Mouse (Mus musculus) embryonic facial prominence, embryonic 11.5 days (tissue): ENCODE data around the gene Ubxn4. TPM values are rescaled to one million over a fixed set of nuclear protein-coding genes. Genes with fewer than 3 reads are reported as not detected.

Source experiments
- ATAC-seq: fragments of 200-750 bp; cut with Nextera tagmentation; replicated peaks from 2 replicates; pipeline ENCODE4 v1.8.0; 2017; ENCODE audit warnings: low read depth; ENCODE audit not compliant: insufficient number of reproducible peaks, low FRiP score, low TSS enrichment
- DNase-seq: peaks from one replicate; pipeline ENCODE4 v3.0.0-alpha.2; 2015; ENCODE audit warnings: low spot score
- H3K27ac ChIP-seq: fragments of 300-500 bp; sonication (generic); replicated peaks from 2 replicates; pipeline ENCODE4 v1.5.1; 2014; ENCODE audit warnings: mild to moderate bottlenecking, low read depth, low read length, control low read depth
- H3K27me3 ChIP-seq: fragments of 300-500 bp; sonication (generic); 2 replicates; pipeline ENCODE4 v1.6.1; 2014; ENCODE audit warnings: mild to moderate bottlenecking, low read length, moderate library complexity, mixed read lengths; ENCODE audit not compliant: control insufficient read depth, insufficient read depth
- H3K36me3 ChIP-seq: fragments of 300-500 bp; sonication (generic); replicated peaks from 2 replicates; pipeline ENCODE4 v1.6.1; 2014; ENCODE audit warnings: low read depth, mild to moderate bottlenecking, low read length, moderate library complexity, mixed read lengths; ENCODE audit not compliant: control insufficient read depth, insufficient read depth
- H3K4me1 ChIP-seq: fragments of 300-500 bp; sonication (generic); 2 replicates; pipeline ENCODE4 v1.6.1; 2014; ENCODE audit warnings: low read length, mixed read lengths; ENCODE audit not compliant: control insufficient read depth, insufficient read depth
- H3K4me2 ChIP-seq: fragments of 300-500 bp; sonication (generic); 2 replicates; pipeline ENCODE4 v1.6.1; 2014; ENCODE audit warnings: low read depth, mild to moderate bottlenecking, control low read depth, low read length, moderate library complexity
- H3K4me3 ChIP-seq: fragments of 300-500 bp; sonication (generic); 2 replicates; pipeline ENCODE4 v1.5.1; 2014; ENCODE audit warnings: low read depth, low read length, control low read depth
- H3K9ac ChIP-seq: fragments of 300-500 bp; sonication (generic); replicated peaks from 2 replicates; pipeline ENCODE4 v1.6.1; 2014; ENCODE audit warnings: mild to moderate bottlenecking, control low read depth, low read length
- H3K9me3 ChIP-seq: fragments of 300-500 bp; sonication (generic); replicated peaks from 2 replicates; pipeline ENCODE4 v1.6.1; 2016; ENCODE audit warnings: mild to moderate bottlenecking, low read length, inconsistent platforms, mixed read lengths; ENCODE audit not compliant: control insufficient read depth
- WGBS: fragments of 180-500 bp; shearing (Covaris S2); extraction: QIAGEN DNeasy Blood & Tissue Kit; methylation state at CpG from one replicate; pipeline ENCODE4 v1.1.7; 2014; 5-methylcytosine and 5-hydroxymethylcytosine counted together
- polyA plus RNA-seq: library from polyadenylated mRNA; unstranded; fragments of >200 nt; fragmentation: Nextera tagmentation; extraction: Ambion mirVana; gene quantifications from 2 replicates; pipeline ENCODE4 v1.2.1, GENCODE M21; 2014

The Ubxn4 gene
- 58.1 and 59.4 TPM in 2 replicates for polyA plus RNA-seq

DNA sequence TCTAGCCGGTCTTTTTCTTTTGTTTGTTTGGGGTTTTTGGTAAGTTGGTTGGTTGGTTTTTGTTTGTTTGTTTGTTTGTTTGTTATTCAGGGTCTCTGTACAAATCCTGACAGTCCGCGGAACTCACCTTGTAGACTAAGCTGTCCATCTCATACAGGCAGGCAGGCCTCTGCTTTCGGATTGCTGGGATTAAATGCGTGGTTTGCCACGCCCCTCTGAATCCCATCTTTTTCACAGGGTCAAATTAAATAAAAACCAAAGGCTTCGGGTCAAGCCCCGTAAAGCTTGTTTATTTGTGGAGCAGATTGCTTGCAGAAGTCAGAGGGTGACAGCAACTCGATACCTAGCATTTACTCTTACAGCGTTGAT, at the start of gene Ubxn4:
Gene Ubxn4 (plus strand): TSS at position 338 of the 369 bp plus-strand sequence.
- ATAC-seq (peak; percentile 27; the same call in 1 of the 2 replicates), DNase-seq (no peak)
- Histone ChIP-seq H3K36me3 (no peaks in the 10 kb centered on the region), H3K4me1 (no peaks in the 10 kb centered on the region), H3K9ac (peak within 1 kb of the TSS; percentile 79), H3K27me3 (no peaks in the 10 kb centered on the region), H3K9me3 (no peaks in the 10 kb centered on the region), H3K4me3 (peak within 1 kb of the TSS; percentile 78), H3K27ac (peak within 1 kb of the TSS; percentile 70), H3K4me2 (peak within 1 kb of the TSS; percentile 93)
- 9% methylated on average over 10 of the region's 10 CpGs for WGBS

DNA sequence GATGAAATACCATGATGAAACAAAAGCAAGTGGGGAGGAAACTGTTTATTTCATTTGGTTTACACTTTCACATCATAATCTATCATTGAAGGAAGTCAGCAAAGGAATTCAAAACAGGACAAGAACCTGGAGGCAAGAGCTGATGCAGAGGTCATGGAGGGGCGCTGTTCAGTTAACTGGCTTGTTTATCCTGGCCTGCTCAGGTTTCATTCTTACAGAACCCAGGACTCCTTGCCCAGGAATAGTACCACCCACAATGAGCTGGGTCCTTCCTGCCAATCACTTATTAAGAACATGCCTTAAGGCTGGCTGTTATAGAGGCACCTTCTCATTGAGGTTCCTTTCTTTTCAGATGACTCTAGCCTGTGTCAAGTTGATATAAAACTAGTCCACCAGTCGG, 49.8 kb upstream of the Ubxn4 start:
- Histone ChIP-seq H3K4me2 (no peak overlapping the region), H3K4me1 (no peaks in the 10 kb centered on the region), H3K4me3 (no peak overlapping the region), H3K36me3 (no peaks in the 10 kb centered on the region; the same call in 1 of the 2 replicates), H3K27me3 (no peaks in the 10 kb centered on the region), H3K9ac (no peak overlapping the region), H3K27ac (no peak overlapping the region), H3K9me3 (no peaks in the 10 kb centered on the region)
- DNase-seq (peak; percentile 64), ATAC-seq (no peak)
- WGBS: 52% methylated on average over 2 of the region's 2 CpGs

DNA sequence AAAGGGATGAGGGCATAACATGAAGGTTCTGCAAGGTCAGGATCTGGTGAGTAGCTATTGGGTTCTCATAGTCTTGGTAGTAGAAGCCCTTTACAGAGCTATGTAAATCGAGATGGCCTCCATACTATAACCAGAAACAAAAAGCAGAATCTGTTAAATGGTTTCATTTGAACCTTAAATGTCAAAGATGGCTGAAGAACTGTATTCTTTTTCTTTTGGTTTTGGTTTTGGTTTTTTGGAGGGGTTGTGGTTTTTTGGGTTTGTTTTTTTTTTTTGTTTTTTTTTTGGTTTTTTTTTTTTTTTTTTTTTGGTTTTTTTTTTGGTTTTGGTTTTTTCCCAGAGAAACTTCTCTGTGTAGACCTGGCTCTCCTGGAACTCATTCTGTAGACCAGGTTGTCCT, 46.4 kb upstream of the Ubxn4 start:
- DNase-seq (no peak), ATAC-seq (no peak)
- Histone ChIP-seq H3K36me3 (no peaks in the 10 kb centered on the region; the same call in 1 of the 2 replicates), H3K27me3 (no peaks in the 10 kb centered on the region), H3K9ac (no peak overlapping the region), H3K4me1 (no peaks in the 10 kb centered on the region), H3K27ac (no peak overlapping the region), H3K4me2 (no peak overlapping the region), H3K4me3 (no peak overlapping the region), H3K9me3 (no peaks in the 10 kb centered on the region)
- WGBS: 92% methylated on average over 1 of the region's 1 CpGs

DNA sequence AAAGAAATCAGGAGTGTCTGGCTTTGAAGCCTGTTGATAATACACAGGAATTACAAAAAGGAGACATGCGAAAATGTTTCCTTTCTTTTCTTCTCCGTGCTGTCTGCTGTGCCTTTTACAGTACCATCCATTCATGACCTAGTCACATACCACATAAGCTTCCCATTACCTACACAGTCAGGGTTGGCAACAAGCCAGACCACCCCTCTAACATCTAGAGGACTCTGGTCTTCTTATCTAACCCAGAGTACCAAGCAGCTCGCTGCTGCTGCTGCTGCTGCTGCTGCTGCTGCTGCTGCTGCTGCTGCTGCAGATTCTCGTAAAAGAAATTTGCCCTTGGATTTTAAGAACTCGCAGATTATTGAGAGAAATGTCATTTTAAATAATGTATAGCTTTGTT, 30.5 kb upstream of the Ubxn4 start:
- 0 out of 2 replicates have a peak, but pooled peaks have one; percentile 65 for ATAC-seq
- no peak overlapping the region for H3K4me2 ChIP-seq
- H3K27me3 ChIP-seq: no peaks in the 10 kb centered on the region
- no peak overlapping the region for H3K27ac ChIP-seq
- H3K36me3 ChIP-seq: no peaks in the 10 kb centered on the region; the same call in 1 of the 2 replicates
- DNase-seq: peak; percentile 42
- 74% methylated on average over 5 of the region's 5 CpGs for WGBS
- H3K9ac ChIP-seq: no peak overlapping the region
- no peaks in the 10 kb centered on the region for H3K4me1 ChIP-seq
- no peak overlapping the region for H3K4me3 ChIP-seq
- H3K9me3 ChIP-seq: no peaks in the 10 kb centered on the region

DNA sequence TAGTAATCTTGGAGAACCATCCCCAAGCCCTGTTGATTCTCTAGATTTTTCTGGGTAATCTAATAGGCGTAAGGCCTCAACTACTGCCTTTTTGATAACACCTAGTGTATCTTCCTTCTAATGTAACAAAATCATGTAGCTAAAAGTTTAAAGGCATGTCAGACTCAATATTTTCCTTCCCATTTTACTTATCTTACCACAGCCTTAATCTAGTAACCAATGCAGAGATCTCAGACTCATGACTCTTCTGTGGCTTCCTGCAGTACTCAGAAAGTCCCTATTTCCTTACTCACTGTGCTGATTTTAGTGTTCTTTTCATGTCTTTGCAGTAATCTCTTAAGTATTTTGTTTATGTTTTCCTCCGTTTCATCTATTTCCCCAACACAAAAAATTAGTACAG, 21.9 kb upstream of the Ubxn4 start:
- H3K4me3 ChIP-seq: no peak overlapping the region
- no peak overlapping the region for H3K27ac ChIP-seq
- H3K4me2 ChIP-seq: no peak overlapping the region
- no peak for DNase-seq
- no peaks in the 10 kb centered on the region for H3K9me3 ChIP-seq
- WGBS: 93% methylated on average over 2 of the region's 2 CpGs
- H3K4me1 ChIP-seq: no peaks in the 10 kb centered on the region
- no peaks in the 10 kb centered on the region for H3K27me3 ChIP-seq
- no peak overlapping the region for H3K9ac ChIP-seq
- no peak for ATAC-seq
- no peaks in the 10 kb centered on the region; the same call in 1 of the 2 replicates for H3K36me3 ChIP-seq

DNA sequence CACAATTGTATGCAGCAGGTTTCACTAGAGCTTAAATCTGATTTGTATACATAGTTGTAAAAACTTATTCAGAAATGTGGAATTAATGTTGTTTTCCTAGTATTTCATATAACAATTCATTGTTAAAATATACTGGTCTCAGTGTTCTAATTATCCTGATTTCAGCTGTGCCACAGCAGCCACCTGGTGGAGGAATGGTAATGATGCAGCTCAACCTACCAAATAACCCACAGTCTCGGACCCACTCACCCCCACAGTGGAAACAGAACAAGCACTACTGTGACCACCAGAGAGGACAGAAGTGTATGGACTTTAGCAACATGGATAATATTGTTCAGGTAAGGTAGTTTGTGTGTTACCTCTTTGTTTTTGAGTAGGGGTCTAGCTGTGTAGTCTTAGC, 20.5 kb upstream of the Ubxn4 start:
- Histone ChIP-seq H3K27ac (no peak overlapping the region), H3K4me1 (no peaks in the 10 kb centered on the region), H3K4me3 (no peak overlapping the region), H3K4me2 (no peak overlapping the region), H3K36me3 (no peaks in the 10 kb centered on the region; the same call in 1 of the 2 replicates), H3K9ac (no peak overlapping the region), H3K9me3 (no peaks in the 10 kb centered on the region), H3K27me3 (no peaks in the 10 kb centered on the region)
- ATAC-seq (no peak), DNase-seq (no peak)
- WGBS: 66% methylated on average over 1 of the region's 1 CpGs

DNA sequence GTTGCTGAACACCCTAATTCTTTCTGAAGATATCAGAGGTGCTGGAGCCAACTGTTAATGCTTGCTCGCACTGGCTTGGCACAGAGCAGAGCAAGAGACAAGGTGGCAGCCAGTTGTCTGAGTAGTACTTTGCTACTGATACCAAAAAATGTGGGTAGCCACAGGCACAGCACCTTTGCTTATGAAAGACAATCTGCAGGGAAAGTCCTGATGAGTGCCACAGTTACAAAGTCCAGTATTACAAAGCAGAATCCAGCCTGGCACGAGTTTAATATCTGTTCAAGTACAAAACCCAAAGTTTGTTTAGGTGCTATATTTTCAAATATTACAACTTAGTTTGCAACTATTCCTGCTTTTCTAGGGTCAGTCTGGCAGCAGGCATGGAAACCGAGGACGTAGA, 8.6 kb upstream of the Ubxn4 start:
- no peaks in the 10 kb centered on the region for H3K9me3 ChIP-seq
- DNase-seq: no peak
- no peak overlapping the region for H3K4me2 ChIP-seq
- ATAC-seq: no peak
- WGBS: 92% methylated on average over 4 of the region's 4 CpGs
- H3K4me1 ChIP-seq: no peaks in the 10 kb centered on the region
- H3K27ac ChIP-seq: no peak overlapping the region
- H3K9ac ChIP-seq: no peak overlapping the region
- H3K4me3 ChIP-seq: no peak overlapping the region
- peaks cover 3% of the 10 kb centered on the region; the same call in 1 of the 2 replicates for H3K36me3 ChIP-seq
- no peaks in the 10 kb centered on the region for H3K27me3 ChIP-seq

- Histone ChIP-seq H3K4me1 (no peaks in the 10 kb centered on the region), H3K4me2 (peak overlapping the region; percentile 93), H3K36me3 (no peaks in the 10 kb centered on the region), H3K9ac (peak overlapping the region; percentile 79), H3K27me3 (no peaks in the 10 kb centered on the region), H3K27ac (peak overlapping the region; percentile 70), H3K9me3 (no peaks in the 10 kb centered on the region), H3K4me3 (peak overlapping the region; percentile 78)
- DNase-seq: peak; percentile 99
- ATAC-seq: peak; percentile 90
- WGBS: under 1% methylated on average over 71 of the region's 71 CpGs
Observed at GRCm38 (mm10) chr1:128243996-128244726, 397 bp downstream of the Ubxn4 start.
